Mouse (Mus musculus) adrenal gland, postnatal 25 days (tissue): ENCODE results near the gene Tmem268. TPM values are rescaled to one million over a fixed set of nuclear protein-coding genes. Genes with fewer than 3 reads are reported as not detected.

Source experiments
- DNase-seq: peaks from one replicate; pipeline ENCODE4 v3.0.0; 2021; ENCODE audit warnings: mixed read lengths
- long read RNA-seq: library from polyadenylated mRNA; stranded (forward); transcript quantifications from one replicate; pipeline ENCODE4 v2.0.0, GENCODE M21; 2021
- total RNA-seq: library from RNA; stranded (reverse); gene quantifications from 2 replicates; pipeline ENCODE4 v1.2.3, GENCODE M21; 2021

Tmem268 gene
- 14.2 and 19.8 TPM in 2 replicates for total RNA-seq
- long read RNA-seq, transcript Tmem268-201 (10 exons, 3,765 nt), result major isoform, 14 of 29 reads
- long read RNA-seq, partial matches to known transcripts, result 3 of 29 reads
- long read RNA-seq, other reads (novel, unspliced or antisense), result 11 of 29 reads

DNA sequence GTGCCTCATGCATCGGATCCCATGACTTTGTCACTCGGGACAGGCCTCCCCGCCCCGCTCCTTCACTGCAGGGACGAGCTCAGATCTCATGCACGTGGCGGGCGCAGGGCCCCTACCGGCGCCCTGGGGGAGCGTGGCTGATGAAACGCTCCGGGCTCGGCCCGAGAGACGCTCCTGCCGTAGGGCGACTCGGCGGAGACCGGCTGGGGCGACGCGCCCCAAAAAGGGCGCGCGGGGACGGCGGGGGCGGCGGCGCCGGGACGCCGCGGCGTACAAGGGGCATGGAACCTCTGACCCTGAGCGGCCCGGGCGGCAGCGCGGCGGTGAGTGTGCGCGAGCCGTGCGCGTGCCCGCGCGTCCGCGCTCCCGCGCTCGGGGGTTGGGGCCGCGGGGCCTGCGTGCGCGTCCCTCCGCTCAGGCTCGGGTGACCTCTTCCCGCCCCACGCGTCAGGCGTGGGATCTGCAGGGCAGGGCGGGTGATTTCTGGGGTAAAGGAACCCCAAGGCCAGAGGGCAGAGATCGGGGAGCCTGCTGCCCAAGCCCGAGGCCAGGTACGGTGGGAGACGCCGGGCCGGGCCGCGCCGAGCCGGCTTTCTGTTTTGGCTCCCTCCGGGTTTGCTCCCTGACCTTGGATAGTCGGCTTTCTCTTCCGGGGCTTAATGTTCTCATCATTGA is at the start of gene Tmem268:
Gene Tmem268, plus strand, starts transcription at position 375 of the 675 bp plus-strand sequence.
- peak; percentile 84 for DNase-seq

DNA sequence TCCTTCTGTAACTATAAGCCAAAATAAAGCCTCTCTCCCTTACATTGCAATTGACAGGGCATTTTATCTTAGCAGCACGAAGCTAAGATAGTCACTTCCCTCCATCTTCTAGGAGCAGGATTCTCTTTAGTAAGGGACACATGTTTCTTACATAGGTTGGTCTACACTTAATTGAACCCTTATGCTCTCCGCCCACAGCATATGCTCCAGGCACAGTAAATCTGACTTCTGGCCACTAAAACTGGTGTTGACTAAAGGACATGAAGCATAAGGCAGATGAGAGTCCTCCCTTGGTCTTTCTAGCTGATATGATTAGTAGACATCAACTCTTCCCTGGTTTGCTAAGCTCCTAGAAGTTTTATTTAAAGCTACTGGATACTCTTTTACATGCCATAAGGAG is 45.7 kb upstream of the Tmem268 start:
- no peak for DNase-seq

- DNase-seq, result no peak
Observed at GRCm38 (mm10) chr4:63514454-63514984, 44.1 kb upstream of the Tmem268 start.

DNA sequence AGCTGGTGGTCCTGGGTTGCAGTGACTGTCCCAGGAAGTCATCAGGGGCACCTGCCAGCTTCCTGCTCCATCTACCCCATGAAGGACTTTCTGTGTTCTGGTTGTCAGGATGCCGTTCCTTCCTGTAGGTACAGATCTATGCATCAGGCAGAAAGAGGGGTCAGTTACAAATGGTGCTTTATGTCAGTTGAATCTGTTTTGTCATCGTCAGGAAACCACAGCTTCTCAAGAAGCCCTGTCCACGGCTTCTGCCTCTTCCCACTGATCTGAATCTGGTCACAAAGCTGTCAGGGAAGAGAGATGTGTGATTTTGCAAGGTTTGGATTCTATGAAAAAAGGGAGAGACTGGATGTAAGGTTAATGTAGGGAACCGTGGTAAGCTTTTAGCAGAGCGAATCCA is 43.6 kb upstream of the Tmem268 start:
- no peak for DNase-seq

DNA sequence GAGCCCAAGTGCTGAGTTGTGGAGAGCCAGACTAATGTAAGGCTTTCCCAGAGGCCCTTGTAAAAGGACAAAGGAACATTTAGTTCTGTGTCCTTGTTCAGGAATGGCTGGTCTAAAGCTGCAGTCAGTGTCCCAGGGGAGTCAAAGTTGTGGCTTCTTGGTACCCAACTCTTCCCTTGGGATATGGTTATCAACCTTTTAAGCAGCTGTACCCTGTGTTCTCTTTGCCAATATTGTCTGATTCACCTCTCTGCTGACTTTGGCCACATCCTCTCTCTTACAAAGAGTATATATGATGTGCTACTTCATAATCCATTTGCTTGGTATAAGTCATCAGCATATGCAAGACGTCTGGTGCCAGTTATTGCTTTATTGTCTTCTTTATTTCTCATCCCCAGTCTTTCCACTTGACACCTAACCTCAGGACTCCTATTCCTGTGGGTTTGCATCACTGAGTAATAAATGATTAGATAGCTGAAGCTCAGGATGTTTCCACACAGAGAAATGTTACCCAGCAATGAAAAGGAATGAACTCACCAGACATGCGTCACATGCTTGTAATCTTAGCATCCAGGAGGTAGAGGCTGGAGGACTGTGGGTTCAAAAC is 36.7 kb upstream of the Tmem268 start:
- no peak for DNase-seq

DNA sequence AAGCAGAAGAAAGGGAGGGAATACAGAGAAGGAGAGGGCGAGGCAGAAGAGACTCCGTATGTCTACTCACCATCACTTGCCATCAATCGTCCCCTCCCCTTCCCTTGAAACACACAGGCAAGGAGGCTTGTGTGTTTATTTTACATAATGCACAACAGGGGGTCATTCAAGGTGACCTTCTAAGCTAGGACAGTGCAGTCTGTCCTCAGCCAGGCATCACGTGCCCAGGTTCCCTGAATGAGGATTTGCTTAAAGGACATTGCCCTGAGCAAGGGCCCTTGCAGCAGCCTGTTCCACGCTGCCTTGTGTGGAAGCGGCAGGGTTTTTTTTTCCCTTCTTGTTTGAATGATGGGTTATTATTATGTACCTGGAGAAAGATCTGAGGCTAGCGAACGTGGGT is 33.1 kb upstream of the Tmem268 start:
- DNase-seq, result no peak

GRCm38 (mm10) chr4:63528946-63529345 is 29.6 kb upstream of the Tmem268 start:
- DNase-seq, result no peak

GRCm38 (mm10) chr4:63530409-63530808 is 28.2 kb upstream of the Tmem268 start:
- peak; percentile 63 for DNase-seq

DNA sequence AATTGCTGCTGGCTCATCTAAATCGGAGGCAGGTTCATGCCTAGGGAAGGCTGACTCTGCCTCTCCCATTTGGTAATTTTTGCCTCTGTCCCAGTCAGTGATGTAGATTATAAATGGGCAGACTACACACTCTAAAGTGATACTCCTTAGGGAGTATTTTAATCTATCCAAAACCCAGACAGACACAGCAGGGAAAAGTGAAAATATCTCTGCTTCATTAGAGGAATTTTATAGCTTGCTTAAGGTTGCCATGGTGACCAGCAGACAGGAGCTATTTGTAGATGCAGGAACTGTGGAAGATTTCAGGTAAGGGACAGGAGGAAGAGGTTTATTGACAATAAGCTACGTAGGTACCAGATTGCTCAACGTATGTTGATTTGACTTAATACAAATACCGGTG is 21.0 kb upstream of the Tmem268 start:
- no peak for DNase-seq

DNA sequence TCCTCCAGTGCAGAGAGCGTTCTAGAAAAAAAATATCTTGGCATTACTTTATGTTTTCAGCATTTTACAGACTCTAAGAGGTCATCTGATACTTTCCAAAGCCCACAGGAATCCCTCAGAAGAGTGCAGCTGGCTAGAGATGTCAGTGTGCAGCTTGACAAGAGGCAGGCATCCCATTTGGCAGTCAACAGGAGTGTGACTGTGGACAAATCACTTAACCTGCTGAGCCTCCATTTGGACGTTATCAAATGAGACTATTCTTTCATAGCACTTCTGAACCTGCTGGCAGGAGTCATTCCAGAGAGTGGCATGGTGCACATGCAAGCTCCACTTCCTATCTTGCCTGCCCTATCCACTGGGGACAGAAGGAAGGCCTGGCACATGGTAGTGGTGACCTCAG is 16.4 kb upstream of the Tmem268 start:
- no peak for DNase-seq

GRCm38 (mm10) chr4:63543746-63544493 is 14.7 kb upstream of the Tmem268 start:
- DNase-seq, result no peak

DNA sequence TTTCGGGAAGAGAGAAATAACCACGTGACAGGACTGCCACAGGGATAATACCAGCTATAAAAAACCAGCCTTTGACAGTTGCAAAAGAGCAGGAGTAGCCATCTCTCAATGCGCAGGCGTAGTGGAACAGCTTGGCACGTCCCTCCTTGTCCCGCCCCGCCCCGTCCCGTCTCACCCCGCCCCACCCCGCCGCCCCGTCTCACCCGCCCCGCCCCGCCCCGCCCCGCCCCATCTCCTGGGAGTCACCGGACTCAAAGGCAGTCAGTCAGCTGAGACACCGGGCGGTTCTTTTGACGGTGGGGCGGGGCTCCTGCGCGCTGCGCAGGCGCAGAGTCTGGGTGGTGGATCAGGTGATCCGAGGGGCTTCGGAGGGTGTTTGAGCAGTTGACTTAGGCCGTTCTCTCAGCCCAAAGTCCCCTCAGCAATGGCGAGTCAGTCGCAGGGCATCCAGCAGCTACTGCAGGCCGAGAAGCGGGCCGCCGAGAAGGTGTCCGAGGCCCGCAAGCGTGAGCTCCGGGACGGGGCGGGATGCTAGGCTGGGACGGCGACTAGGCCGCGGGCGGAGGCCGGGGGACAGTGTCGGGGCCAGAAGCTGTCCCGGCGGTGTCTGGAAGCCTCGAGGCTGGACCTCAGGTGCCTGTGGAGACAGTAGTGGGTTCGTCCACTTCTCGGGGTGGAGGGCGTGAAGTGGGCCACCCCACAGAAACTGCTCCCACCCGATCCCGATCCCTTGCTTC is 13.9 kb upstream of the Tmem268 start, which contains the start of gene Atp6v1g1:
Gene Atp6v1g1, plus strand, starts transcription at position 279 of the 737 bp plus-strand sequence.
- DNase-seq, result peak; percentile 97

DNA sequence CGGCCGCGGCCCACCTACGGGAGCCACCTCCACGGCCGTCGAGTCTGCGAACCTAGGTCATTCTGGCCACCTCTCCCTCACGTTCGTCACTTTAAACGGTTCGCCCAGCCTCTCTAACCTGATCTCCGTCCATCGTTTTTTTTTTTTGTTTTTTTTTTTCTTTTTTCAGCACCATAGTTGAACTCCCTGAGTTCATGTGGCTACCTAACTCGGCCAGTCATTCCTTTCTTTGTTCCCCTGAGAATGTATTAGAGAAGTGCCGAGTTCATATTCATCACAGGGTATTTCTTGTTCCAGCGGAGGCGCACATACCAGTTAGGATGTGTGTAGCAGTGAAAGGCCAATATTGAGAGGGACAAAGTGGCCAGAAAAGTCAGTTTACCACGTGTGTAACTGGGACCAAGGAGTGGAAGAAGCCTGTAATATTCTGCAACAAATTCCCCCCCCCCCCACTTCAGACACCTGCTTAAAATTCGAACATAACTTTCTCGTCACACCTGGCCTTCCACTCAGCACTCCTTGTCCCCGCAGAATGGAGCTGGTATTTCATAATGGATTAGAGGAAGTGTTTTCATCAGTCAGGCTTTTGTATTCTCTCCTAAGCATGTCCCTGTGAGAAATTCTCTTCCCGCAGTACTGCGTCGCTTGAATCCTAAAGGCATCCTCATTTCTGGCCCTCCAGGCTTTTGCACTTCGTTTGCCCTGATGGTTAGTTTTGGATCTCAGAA is 13.2 kb upstream of the Tmem268 start:
- no peak for DNase-seq

- DNase-seq, result no peak
Observed at GRCm38 (mm10) chr4:63546441-63547055, 12.0 kb upstream of the Tmem268 start.

DNA sequence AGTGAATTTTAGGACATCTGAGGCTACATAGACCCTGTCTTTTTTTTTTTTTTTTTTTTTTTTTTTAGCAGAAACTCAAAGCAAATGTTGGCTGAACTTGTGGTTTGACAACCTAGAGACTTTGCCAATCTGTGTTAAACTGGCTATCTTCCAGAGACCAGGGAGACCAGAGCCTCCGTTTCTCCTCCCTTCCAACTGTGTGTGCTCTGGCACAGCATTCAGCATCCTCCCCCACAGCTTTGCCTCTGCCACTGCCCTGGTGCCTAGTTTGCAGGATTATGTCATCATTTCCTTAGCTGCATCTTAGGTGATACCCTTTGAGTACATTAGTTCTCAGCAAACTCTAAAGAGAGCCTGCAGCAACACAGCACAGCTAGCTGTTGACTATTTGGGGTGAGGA is 10.8 kb upstream of the Tmem268 start:
- DNase-seq, result no peak

- DNase-seq, result no peak
Observed at GRCm38 (mm10) chr4:63548491-63548890, 10.1 kb upstream of the Tmem268 start.

DNA sequence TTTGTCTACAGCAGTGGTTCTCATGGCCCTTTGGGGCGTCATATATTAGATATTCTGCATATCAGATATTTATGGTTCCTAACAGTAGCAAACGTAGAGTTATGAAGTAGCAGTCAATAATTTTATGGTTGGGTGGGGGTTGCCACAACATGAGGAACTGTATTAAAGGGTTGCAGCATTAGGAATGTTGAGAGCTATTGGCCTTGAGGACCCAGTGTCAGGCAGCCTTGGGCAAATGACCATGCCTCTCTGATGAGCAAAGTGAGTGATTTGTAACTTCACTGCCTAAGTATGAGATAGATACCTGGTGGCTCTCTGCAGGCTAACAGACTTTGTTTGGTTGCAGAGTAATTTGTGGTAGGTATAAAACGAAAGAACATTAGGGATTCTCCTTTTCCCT is 7.7 kb upstream of the Tmem268 start:
- DNase-seq, result peak; percentile 26

- DNase-seq, result no peak
Observed at GRCm38 (mm10) chr4:63552865-63553264, 5.7 kb upstream of the Tmem268 start.

GRCm38 (mm10) chr4:63553789-63554576 is 4.6 kb upstream of the Tmem268 start:
- no peak for DNase-seq

- DNase-seq, result no peak
Observed at GRCm38 (mm10) chr4:63554616-63555015, 4.0 kb upstream of the Tmem268 start.
